Mouse (Mus musculus): ENCODE results near the gene Pakap. TPM values are rescaled to one million over a fixed set of nuclear protein-coding genes. Genes with fewer than 3 reads are reported as not detected.

Gene Pakap
- polyA plus RNA-seq, 1 experiment, result not detected

- TF ChIP-seq CTCF (IDR thresholded peaks at IDR 0.05; ENCODE audit: low read depth, low read length), result no peak
- TF ChIP-seq POLR2A (IDR thresholded peaks at IDR 0.05; ENCODE audit: borderline replicate concordance, low read depth, low read length), result no peak
- no peaks in the 10 kb centered on the region for H3K4me1 ChIP-seq (ENCODE audit: control insufficient read depth, insufficient read depth, low read length)
- H3K27ac ChIP-seq (ENCODE audit: insufficient read depth, low read depth, low read length), result no peak overlapping the region
- H3K4me3 ChIP-seq (ENCODE audit: insufficient read depth, low read length), result no peak overlapping the region
These were observed 151.4 kb downstream of the Pakap start for GRCm38 (mm10) chr4:57719370-57719769.

GRCm38 (mm10) chr4:57720869-57721361, 152.9 kb downstream of the Pakap start:
- TF ChIP-seq POLR2A (IDR thresholded peaks at IDR 0.05; ENCODE audit: borderline replicate concordance, low read depth, low read length) (no peak), CTCF (IDR thresholded peaks at IDR 0.05; ENCODE audit: low read depth, low read length) (no peak)
- H3K4me1 ChIP-seq (ENCODE audit: control insufficient read depth, insufficient read depth, low read length), result no peaks in the 10 kb centered on the region
- H3K27ac ChIP-seq (ENCODE audit: insufficient read depth, low read depth, low read length), result no peak overlapping the region
- no peak overlapping the region for H3K4me3 ChIP-seq (ENCODE audit: insufficient read depth, low read length)

DNA sequence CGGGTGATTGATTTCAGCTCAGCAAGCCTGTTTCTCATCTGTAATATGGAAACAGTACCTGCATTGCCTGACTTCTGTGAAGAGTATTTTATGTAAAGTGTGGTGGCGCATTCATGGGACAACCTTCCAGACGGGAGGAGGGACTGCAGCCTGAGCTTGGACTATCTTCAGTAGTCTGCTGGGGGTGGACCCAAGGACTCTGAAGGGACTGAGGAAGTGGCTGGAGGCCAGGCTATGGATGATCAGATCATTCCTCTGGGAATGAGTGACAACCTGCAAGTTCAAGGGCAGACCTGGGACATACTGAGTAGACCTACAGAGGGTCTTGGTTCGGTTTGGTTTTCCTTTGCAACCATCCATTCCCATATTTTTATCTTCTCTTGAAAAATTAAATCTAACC, 154.3 kb downstream of the Pakap start:
- no peak overlapping the region for H3K27ac ChIP-seq (ENCODE audit: insufficient read depth, low read depth, low read length)
- H3K4me3 ChIP-seq (ENCODE audit: insufficient read depth, low read length), result no peak overlapping the region
- H3K4me1 ChIP-seq (ENCODE audit: control insufficient read depth, insufficient read depth, low read length), result no peaks in the 10 kb centered on the region
- TF ChIP-seq CTCF (IDR thresholded peaks at IDR 0.05; ENCODE audit: low read depth, low read length) (no peak), POLR2A (IDR thresholded peaks at IDR 0.05; ENCODE audit: borderline replicate concordance, low read depth, low read length) (no peak)

DNA sequence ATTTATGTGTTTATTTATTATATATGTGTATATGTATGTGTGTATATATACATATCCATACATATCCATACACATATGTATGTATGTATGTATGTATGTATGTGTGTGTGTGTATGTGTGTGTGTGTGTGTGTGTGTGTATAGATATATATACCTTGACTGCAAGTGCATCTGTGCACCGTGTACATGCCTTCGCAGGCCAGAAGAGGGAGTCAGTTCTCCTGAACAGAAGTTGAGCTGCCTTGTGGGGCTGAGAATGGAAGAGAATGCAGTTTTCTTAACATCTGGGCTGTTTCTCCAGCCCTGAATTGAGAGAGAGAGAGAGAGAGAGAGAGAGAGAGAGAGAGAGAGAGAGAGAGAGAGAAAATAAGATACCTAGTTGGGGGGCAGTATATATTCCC, 155.7 kb downstream of the Pakap start:
- Histone ChIP-seq H3K27ac (ENCODE audit: insufficient read depth, low read depth, low read length) (no peak overlapping the region), H3K4me1 (ENCODE audit: control insufficient read depth, insufficient read depth, low read length) (no peaks in the 10 kb centered on the region), H3K4me3 (ENCODE audit: insufficient read depth, low read length) (no peak overlapping the region)
- TF ChIP-seq CTCF (IDR thresholded peaks at IDR 0.05; ENCODE audit: low read depth, low read length) (no peak), POLR2A (IDR thresholded peaks at IDR 0.05; ENCODE audit: borderline replicate concordance, low read depth, low read length) (no peak)

GRCm38 (mm10) chr4:57725569-57725968, 157.6 kb downstream of the Pakap start:
- Histone ChIP-seq H3K4me3 (ENCODE audit: insufficient read depth, low read length) (no peak overlapping the region), H3K27ac (ENCODE audit: insufficient read depth, low read depth, low read length) (no peak overlapping the region), H3K4me1 (ENCODE audit: control insufficient read depth, insufficient read depth, low read length) (no peaks in the 10 kb centered on the region)
- TF ChIP-seq POLR2A (IDR thresholded peaks at IDR 0.05; ENCODE audit: borderline replicate concordance, low read depth, low read length) (no peak), CTCF (IDR thresholded peaks at IDR 0.05; ENCODE audit: low read depth, low read length) (no peak)

DNA sequence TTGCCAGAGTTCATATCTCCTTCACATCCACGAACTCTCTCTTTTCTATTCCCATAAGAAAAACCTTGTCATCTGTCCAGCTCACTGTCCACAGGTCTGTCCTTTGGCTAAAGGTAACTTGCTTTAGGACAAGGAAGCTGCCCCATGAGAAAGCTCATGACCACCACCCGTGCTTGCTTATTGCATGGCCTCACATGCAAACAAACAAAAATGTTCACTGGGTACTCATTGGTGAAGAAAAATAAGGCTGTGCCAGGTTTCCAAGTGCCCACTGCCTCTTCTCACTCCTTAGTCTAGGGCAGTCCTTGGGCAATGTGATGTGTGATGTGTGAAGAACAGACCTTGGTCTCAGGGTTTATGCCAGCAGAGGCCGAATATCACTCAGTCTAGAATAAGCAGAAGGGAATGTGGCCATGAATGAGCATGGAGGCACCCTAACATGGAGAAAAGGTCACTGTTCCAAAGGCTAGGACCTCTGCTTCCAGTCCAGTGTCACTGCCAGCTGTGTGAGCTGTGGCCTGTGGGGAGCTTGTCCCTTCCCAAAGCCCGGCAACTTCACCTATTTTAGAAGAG, 160.7 kb downstream of the Pakap start:
- H3K4me1 ChIP-seq (ENCODE audit: control insufficient read depth, insufficient read depth, low read length), result no peaks in the 10 kb centered on the region
- no peak overlapping the region for H3K4me3 ChIP-seq (ENCODE audit: insufficient read depth, low read length)
- H3K27ac ChIP-seq (ENCODE audit: insufficient read depth, low read depth, low read length), result no peak overlapping the region
- no peak for TF ChIP-seq CTCF (IDR thresholded peaks at IDR 0.05; ENCODE audit: low read depth, low read length)
- no peak for TF ChIP-seq POLR2A (IDR thresholded peaks at IDR 0.05; ENCODE audit: borderline replicate concordance, low read depth, low read length)

- no peak overlapping the region for H3K4me3 ChIP-seq (ENCODE audit: insufficient read depth, low read length)
- no peaks in the 10 kb centered on the region for H3K4me1 ChIP-seq (ENCODE audit: control insufficient read depth, insufficient read depth, low read length)
- no peak for TF ChIP-seq CTCF (IDR thresholded peaks at IDR 0.05; ENCODE audit: low read depth, low read length)
- no peak for TF ChIP-seq POLR2A (IDR thresholded peaks at IDR 0.05; ENCODE audit: borderline replicate concordance, low read depth, low read length)
- no peak overlapping the region for H3K27ac ChIP-seq (ENCODE audit: insufficient read depth, low read depth, low read length)
These were observed 162.1 kb downstream of the Pakap start for GRCm38 (mm10) chr4:57730047-57730446.

DNA sequence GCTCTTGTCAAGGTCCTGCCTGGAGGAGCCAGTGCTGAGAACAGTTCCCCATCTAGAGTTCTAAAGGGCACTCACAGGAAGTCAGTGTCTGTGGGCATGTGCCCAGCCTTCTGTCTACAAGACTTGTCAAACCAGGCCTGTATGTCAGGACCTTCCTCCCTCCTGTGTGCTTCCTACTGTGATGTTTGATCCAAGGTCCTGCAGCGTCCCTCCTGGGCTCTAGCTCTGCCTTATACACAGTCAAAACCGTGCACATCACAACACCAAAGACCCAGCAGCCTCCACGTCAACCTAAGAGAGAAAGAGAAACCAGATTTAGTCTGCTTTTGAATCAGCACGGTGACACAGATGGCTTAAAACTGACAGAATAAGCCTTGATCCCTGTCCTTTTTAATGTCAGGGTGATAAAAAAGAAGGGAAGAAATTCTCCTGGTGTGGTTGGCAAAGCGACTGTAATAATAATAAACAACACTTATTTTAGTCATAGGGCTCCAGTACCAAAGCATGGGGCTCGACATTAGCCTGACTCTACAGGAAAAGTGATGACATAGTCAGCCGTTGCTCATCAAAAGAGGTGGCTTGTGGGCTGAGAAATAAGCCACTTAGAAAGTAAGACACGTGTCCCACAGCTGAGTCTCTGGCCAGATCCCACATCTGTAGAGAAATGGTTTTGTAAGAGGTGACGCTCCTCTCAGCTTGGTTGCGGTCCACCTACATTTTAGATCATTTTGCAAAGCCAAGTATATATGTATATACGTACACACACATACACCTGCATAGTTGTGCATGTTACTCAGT, 163.0 kb downstream of the Pakap start:
- H3K4me3 ChIP-seq (ENCODE audit: insufficient read depth, low read length), result no peak overlapping the region
- H3K27ac ChIP-seq (ENCODE audit: insufficient read depth, low read depth, low read length), result no peak overlapping the region
- no peaks in the 10 kb centered on the region for H3K4me1 ChIP-seq (ENCODE audit: control insufficient read depth, insufficient read depth, low read length)
- TF ChIP-seq POLR2A (IDR thresholded peaks at IDR 0.05; ENCODE audit: borderline replicate concordance, low read depth, low read length) (no peak), CTCF (IDR thresholded peaks at IDR 0.05; ENCODE audit: low read depth, low read length) (no peak)

DNA sequence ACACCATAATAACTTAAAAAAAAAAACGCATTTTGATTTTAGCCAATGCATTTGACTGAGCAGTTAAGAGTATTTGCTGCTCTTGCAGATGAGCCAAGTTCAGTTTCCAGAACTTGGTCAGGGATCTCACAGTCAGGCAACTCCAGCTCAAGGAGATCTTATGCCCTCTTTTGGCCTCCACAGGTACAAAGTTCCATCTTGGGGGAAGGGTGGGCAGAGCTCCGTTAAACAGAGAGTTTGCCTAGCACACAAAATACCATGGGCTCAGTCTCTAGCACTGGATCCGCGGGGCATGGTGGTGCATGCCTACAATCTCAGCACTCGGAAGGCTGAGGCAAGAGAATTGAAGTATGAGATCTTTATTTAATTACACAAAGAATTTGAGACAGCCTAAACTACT, 164.4 kb downstream of the Pakap start:
- H3K4me1 ChIP-seq (ENCODE audit: control insufficient read depth, insufficient read depth, low read length), result no peaks in the 10 kb centered on the region
- TF ChIP-seq CTCF (IDR thresholded peaks at IDR 0.05; ENCODE audit: low read depth, low read length) (no peak), POLR2A (IDR thresholded peaks at IDR 0.05; ENCODE audit: borderline replicate concordance, low read depth, low read length) (no peak)
- no peak overlapping the region for H3K27ac ChIP-seq (ENCODE audit: insufficient read depth, low read depth, low read length)
- H3K4me3 ChIP-seq (ENCODE audit: insufficient read depth, low read length), result no peak overlapping the region

DNA sequence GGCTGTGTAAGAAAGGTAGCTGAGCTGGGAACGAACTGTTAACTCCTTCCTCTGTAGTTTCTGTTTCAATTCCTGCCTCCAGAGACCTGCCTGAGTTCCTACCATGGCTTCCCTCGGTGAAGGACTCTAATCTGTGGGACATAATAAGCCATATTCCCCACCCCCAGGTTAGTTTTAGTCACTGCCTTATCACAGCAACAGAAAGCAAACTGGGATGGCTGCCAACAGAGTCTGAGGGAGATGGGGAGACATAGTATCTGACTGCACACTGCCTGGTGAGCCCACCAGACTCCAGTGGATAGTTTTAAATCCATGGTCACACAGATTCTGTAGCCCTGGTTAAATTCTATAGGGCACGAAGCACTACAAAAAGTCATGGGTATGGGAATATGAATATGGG, 165.5 kb downstream of the Pakap start:
- Histone ChIP-seq H3K4me1 (ENCODE audit: control insufficient read depth, insufficient read depth, low read length) (no peaks in the 10 kb centered on the region), H3K27ac (ENCODE audit: insufficient read depth, low read depth, low read length) (no peak overlapping the region), H3K4me3 (ENCODE audit: insufficient read depth, low read length) (no peak overlapping the region)
- TF ChIP-seq CTCF (IDR thresholded peaks at IDR 0.05; ENCODE audit: low read depth, low read length), result no peak

Data from bone marrow macrophage, adult 2 months (primary cell).